Mouse (Mus musculus) liver, embryonic 11.5 days (tissue): ENCODE measurements around the gene Med17. TPM values are rescaled to one million over a fixed set of nuclear protein-coding genes. Genes with fewer than 3 reads are reported as not detected.

Source experiments
- ATAC-seq: fragments of 200-750 bp; cut with Nextera tagmentation; replicated peaks from 2 replicates; pipeline ENCODE4 v1.8.0; 2017; ENCODE audit warnings: moderate number of reproducible peaks, mild to moderate bottlenecking, moderate TSS enrichment, moderate library complexity; ENCODE audit not compliant: low FRiP score
- DNase-seq: peaks from one replicate; pipeline ENCODE4 v3.0.0-alpha.2; 2017; ENCODE audit warnings: low spot score
- H3K27ac ChIP-seq: fragments of 300-500 bp; sonication (generic); 2 replicates; pipeline ENCODE4 v1.5.1; 2014; ENCODE audit warnings: mild to moderate bottlenecking, low read depth, low read length, control low read depth
- H3K27me3 ChIP-seq: fragments of 300-500 bp; sonication (generic); replicated peaks from 2 replicates; pipeline ENCODE4 v1.6.1; 2014; ENCODE audit warnings: low read length, mixed read lengths; ENCODE audit not compliant: control insufficient read depth, insufficient read depth
- H3K36me3 ChIP-seq: fragments of 300-500 bp; sonication (generic); 2 replicates; pipeline ENCODE4 v1.6.1; 2014; ENCODE audit warnings: mild to moderate bottlenecking, low read length, moderate library complexity, mixed read lengths; ENCODE audit not compliant: control insufficient read depth, insufficient read depth
- H3K4me1 ChIP-seq: fragments of 300-500 bp; sonication (generic); replicated peaks from 2 replicates; pipeline ENCODE4 v1.6.1; 2014; ENCODE audit warnings: low read length, mixed read lengths; ENCODE audit not compliant: control insufficient read depth, insufficient read depth
- H3K4me2 ChIP-seq: fragments of 300-500 bp; sonication (generic); 2 replicates; pipeline ENCODE4 v1.6.1; 2014; ENCODE audit warnings: mild to moderate bottlenecking, control low read depth, moderate library complexity
- H3K4me3 ChIP-seq: fragments of 300-500 bp; sonication (generic); 2 replicates; pipeline ENCODE4 v1.5.1; 2014; ENCODE audit warnings: low read depth, low read length, control low read depth
- H3K9ac ChIP-seq: fragments of 300-500 bp; sonication (generic); 2 replicates; pipeline ENCODE4 v1.6.1; 2014; ENCODE audit warnings: low read depth, low read length, control low read depth
- H3K9me3 ChIP-seq: fragments of 300-500 bp; sonication (generic); 2 replicates; pipeline ENCODE4 v1.6.1; 2016; ENCODE audit warnings: low read length, inconsistent platforms, mixed read lengths; ENCODE audit not compliant: control insufficient read depth
- WGBS: fragments of 180-500 bp; shearing (Covaris S2); extraction: QIAGEN DNeasy Blood & Tissue Kit; methylation state at CpG from one replicate; pipeline ENCODE4 v1.1.7; 2014; 5-methylcytosine and 5-hydroxymethylcytosine counted together
- polyA plus RNA-seq: library from polyadenylated mRNA; unstranded; fragments of >200 nt; fragmentation: Nextera tagmentation; extraction: Ambion mirVana; gene quantifications from 2 replicates; pipeline ENCODE4 v1.2.1, GENCODE M21; 2014

Gene Med17
- polyA plus RNA-seq, 1 experiment from 2014 or later: 41.9 TPM

DNA sequence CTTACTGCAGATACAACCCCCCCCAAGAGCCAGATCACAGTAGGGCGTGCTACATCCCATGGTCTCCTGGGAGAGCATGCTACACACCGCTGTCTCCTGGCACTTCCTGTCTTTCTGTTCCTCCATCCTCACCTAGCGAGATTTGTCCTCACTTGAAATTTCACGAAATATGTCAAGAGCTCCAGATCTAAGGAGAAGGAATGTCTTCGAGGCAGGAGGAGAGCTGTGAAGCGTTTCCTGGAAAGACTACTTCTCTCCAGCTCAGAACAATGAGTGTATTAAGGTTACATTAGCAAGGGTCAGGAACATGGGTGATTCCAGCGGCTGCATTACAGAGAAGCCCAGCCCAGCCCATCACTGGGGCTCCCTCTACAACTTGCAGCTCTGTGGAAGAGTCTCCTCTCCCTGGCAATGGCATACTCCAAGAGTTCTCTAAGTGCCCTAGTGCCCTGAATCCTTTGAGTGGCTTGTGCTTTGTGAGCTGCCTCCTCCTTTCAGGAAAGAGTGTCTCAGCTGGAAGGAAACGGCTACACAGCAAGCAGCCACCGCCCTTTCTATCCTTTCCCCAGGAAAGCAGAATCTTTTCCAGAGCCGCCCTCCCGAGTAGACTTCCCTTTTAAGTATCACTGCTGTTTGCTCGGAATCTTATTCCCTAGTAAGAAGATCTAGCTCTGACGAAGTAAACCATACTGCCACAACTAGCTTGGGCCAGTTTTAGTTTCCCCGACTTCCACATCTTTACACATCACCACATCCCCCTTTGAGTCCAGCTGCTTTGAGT is 42.0 kb downstream of the Med17 start:
- no peak overlapping the region for H3K4me2 ChIP-seq
- no peak overlapping the region for H3K27ac ChIP-seq
- H3K4me3 ChIP-seq: no peak overlapping the region
- H3K9me3 ChIP-seq: no peaks in the 10 kb centered on the region
- DNase-seq: peak; percentile 27
- no peak for ATAC-seq
- peaks cover 2% of the 10 kb centered on the region; the same call in 1 of the 2 replicates for H3K4me1 ChIP-seq
- H3K27me3 ChIP-seq: peaks cover 4% of the 10 kb centered on the region
- no peaks in the 10 kb centered on the region for H3K36me3 ChIP-seq
- WGBS: 45% methylated on average over 14 of the region's 14 CpGs
- H3K9ac ChIP-seq: no peak overlapping the region

DNA sequence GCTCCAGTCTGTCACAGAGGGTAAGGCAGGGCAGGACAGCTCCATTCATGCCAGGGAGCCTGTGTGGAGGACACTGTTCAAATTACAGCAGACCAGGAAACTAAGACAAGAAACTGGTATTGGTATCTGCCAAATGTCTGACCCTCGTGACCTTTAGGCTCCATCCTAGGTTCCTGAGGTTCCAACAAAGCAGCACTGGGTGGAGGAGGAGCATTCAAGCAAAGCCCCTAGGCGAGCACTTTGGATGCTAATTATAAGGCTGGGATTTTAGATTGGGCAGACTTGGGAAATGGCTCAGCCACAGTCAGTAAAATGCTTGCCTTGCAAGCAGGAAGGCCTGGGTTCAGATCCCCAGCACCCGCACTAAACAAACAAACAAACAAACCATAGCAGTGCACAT is 43.7 kb downstream of the Med17 start:
- no peaks in the 10 kb centered on the region for H3K9me3 ChIP-seq
- H3K36me3 ChIP-seq: no peaks in the 10 kb centered on the region
- no peak overlapping the region for H3K27ac ChIP-seq
- no peak overlapping the region for H3K9ac ChIP-seq
- ATAC-seq (no peak), DNase-seq (peak; percentile 17)
- H3K27me3 ChIP-seq: peaks cover 4% of the 10 kb centered on the region
- 78% methylated on average over 3 of the region's 3 CpGs for WGBS
- H3K4me3 ChIP-seq: no peak overlapping the region
- peaks cover 2% of the 10 kb centered on the region; the same call in 1 of the 2 replicates for H3K4me1 ChIP-seq
- no peak overlapping the region for H3K4me2 ChIP-seq

DNA sequence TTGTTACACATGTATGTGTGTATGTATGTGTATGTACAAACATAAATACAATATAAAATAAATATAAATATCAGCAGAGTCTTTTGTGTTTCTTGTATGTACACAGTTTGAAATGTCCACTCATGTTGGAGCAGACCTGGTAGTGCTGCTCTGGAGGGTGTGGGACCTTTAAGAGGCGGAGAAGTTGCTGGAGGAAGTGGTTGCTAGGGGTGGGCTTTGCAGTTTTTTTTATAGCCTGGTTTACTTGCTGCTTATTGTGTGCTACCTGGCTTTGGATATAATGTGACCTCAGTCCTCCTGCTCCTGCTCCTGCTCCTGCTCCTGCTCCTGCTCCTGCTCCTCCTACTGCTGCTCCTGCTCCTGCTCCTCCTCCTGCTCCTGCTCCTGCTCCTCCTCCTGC is 46.1 kb downstream of the Med17 start:
- peak; percentile 11 for DNase-seq
- 86% methylated on average over 1 of the region's 1 CpGs for WGBS

DNA sequence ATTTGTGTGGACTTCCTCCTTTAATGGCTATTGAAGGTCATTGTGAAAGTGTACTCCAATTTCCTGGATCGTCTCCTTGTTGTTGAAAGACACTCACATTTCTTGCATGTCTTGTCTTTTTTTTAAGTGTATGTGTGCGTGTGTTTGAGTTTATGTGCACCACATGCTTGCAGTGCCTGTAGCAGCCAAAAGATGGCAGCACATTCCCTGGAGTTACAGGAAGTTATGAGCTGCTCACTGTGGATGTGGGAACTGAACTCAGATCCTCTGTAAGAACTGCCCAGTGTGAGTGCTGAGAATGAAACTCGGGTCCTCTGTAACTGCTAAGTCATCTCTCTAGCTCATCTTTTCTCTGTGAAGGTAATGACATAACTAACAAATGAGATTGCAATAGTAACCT is 47.3 kb downstream of the Med17 start:
- Histone ChIP-seq H3K4me1 (no peaks in the 10 kb centered on the region), H3K9me3 (no peaks in the 10 kb centered on the region), H3K36me3 (no peaks in the 10 kb centered on the region), H3K4me2 (no peak overlapping the region), H3K4me3 (no peak overlapping the region), H3K27me3 (no peaks in the 10 kb centered on the region; the same call in 1 of the 2 replicates), H3K27ac (no peak overlapping the region), H3K9ac (no peak overlapping the region)
- peak; percentile 1 for DNase-seq
- ATAC-seq: no peak
- WGBS: 83% methylated on average over 3 of the region's 3 CpGs

More for the DNA sequence above, 46.1 kb downstream of the Med17 start:
- peaks cover 4% of the 10 kb centered on the region for H3K27me3 ChIP-seq
- no peaks in the 10 kb centered on the region for H3K36me3 ChIP-seq
- H3K4me1 ChIP-seq: no peaks in the 10 kb centered on the region
- H3K9ac ChIP-seq: no peak overlapping the region
- no peak overlapping the region for H3K27ac ChIP-seq
- ATAC-seq: no peak
- no peaks in the 10 kb centered on the region for H3K9me3 ChIP-seq
- no peak overlapping the region for H3K4me2 ChIP-seq
- H3K4me3 ChIP-seq: no peak overlapping the region

DNA sequence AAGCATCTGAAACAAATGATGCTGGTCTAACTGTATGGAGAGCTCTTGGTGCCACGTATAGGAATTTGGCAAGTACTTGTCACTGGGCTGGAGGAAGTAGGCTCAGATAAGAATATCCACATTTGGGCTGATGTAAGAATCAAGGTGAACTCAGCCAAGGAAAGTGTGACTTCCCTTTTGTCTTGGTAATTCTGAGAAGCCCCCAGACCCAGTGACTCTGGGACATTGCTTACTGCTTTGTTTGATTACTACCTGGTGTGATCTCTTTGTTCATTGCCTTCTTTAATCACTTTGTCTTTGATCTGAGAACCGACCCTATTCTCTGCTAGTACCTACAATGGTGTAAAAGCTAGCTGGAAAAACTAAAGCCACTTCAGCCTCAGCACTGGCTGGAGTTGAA is 54.8 kb downstream of the Med17 start:
- Histone ChIP-seq H3K27me3 (no peaks in the 10 kb centered on the region), H3K4me2 (no peak overlapping the region), H3K27ac (no peak overlapping the region), H3K4me3 (no peak overlapping the region), H3K9me3 (no peaks in the 10 kb centered on the region), H3K36me3 (no peaks in the 10 kb centered on the region), H3K9ac (no peak overlapping the region), H3K4me1 (no peaks in the 10 kb centered on the region)
- ATAC-seq (no peak), DNase-seq (no peak)
- WGBS: 33% methylated on average over 2 of the region's 2 CpGs

DNA sequence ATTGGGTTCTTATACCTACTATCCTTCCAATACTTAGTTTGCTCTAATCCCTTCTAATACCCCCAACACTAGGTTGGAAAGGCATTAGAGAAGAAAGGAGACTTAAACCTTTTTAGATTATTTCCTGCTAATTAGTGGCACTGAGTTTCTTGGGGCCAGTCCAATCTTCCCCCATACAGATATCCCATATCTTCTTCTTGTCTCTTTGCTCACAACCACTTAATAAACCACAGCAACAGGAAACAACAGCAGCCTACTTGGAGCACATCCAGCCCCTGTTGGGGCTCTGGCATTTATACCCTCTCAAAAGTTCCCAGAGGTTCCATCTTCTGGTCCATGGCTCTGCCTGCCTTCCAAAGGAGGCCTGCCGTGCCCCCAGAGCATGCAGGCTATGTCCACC is 66.0 kb downstream of the Med17 start:
- 55% methylated on average over 1 of the region's 1 CpGs for WGBS
- H3K4me1 ChIP-seq: no peaks in the 10 kb centered on the region

DNA sequence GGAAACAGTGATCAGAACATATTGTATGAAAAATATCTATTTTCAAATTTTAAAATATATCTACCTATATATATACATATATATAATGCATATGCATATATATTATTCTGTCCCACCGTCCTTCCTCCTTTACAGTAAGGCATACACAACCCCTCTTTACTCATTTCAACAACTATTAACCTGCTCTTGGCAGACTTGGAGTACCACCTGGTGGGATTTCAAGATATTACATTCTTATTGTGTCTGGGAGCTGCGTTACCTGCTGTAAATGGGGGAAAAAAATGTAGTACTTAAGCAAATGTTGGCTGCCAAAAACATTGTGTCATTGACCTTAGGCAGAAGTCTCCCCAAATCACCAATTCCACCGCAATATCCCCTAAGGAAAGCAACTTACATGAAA is 67.9 kb downstream of the Med17 start:
- H3K27me3 ChIP-seq: no peaks in the 10 kb centered on the region
- WGBS: 70% methylated on average over 3 of the region's 3 CpGs
- no peak overlapping the region for H3K4me3 ChIP-seq
- H3K9ac ChIP-seq: no peak overlapping the region
- H3K36me3 ChIP-seq: no peaks in the 10 kb centered on the region
- DNase-seq: no peak
- no peak overlapping the region for H3K4me2 ChIP-seq
- no peaks in the 10 kb centered on the region for H3K9me3 ChIP-seq
- H3K4me1 ChIP-seq: no peaks in the 10 kb centered on the region
- ATAC-seq: no peak
- H3K27ac ChIP-seq: no peak overlapping the region

More for the DNA sequence above, 66.0 kb downstream of the Med17 start:
- H3K9ac ChIP-seq: no peak overlapping the region
- H3K9me3 ChIP-seq: no peaks in the 10 kb centered on the region
- no peak overlapping the region for H3K4me2 ChIP-seq
- H3K27ac ChIP-seq: no peak overlapping the region
- H3K4me3 ChIP-seq: no peak overlapping the region
- no peak for ATAC-seq
- H3K36me3 ChIP-seq: no peaks in the 10 kb centered on the region
- H3K27me3 ChIP-seq: no peaks in the 10 kb centered on the region
- DNase-seq: no peak
